Mouse (Mus musculus) macrophage (primary cell): ENCODE measurements at regions not wholly inside any gene's neighbourhood (a gene's known extent, or its start where the extent isn't known, plus 50 kb on each side); places are given as distances from the start of the nearest gene placed in this dataset.

ENCODE experiments used
- H3K27ac ChIP-seq: fragments of 350-480 bp; formaldehyde crosslinking; 2 replicates; pipeline ENCODE4 v1.9.0; 2021
- H3K36me3 ChIP-seq: fragments of 350-480 bp; formaldehyde crosslinking; 2 replicates; pipeline ENCODE4 v1.9.0; 2021; ENCODE audit errors: inconsistent target
- H3K4me3 ChIP-seq: fragments of 350-480 bp; formaldehyde crosslinking; 2 replicates; pipeline ENCODE4 v1.9.0; 2021; ENCODE audit errors: inconsistent target
- H3K79me2 ChIP-seq: fragments of 350-480 bp; formaldehyde crosslinking; 2 replicates; pipeline ENCODE4 v1.9.0; 2021; ENCODE audit errors: inconsistent target
- WGBS: methylation state at CpG from one replicate; pipeline ENCODE4 v1.1.7; 2026; ENCODE audit warnings: inconsistent platforms; ENCODE audit not compliant: missing documents; 5-methylcytosine and 5-hydroxymethylcytosine counted together

DNA sequence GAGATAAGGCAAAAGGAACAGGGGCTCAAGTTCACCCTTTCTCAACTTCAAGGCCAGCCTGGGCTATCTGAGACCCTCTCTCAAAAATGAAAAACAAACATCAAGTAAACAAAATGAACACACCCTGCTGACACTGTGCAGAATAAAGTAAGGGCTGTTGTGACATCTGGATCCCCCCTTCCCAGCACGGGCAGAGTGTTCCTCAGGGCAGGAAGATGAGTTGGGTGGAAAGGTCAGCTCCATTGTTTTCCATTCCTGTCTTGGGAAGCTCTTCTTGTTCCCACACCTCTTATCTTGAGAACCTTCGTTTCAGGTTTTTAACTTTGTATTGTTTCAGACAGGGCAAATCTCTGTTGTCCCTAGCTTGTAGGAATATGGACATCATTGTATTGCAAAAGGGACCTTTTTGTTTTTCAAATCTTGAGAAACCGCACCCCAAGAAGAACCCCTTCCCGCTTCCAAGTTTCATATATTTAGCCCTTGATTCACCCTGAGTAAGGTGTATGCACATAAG, 141.5 kb upstream of the Tgfbr2 start:
- Histone ChIP-seq H3K36me3 (no peaks in the 10 kb centered on the region), H3K4me3 (no peak overlapping the region), H3K27ac (no peak overlapping the region), H3K79me2 (no peaks in the 10 kb centered on the region)
- WGBS, result 100% methylated on average over 4 of the region's 4 CpGs

DNA sequence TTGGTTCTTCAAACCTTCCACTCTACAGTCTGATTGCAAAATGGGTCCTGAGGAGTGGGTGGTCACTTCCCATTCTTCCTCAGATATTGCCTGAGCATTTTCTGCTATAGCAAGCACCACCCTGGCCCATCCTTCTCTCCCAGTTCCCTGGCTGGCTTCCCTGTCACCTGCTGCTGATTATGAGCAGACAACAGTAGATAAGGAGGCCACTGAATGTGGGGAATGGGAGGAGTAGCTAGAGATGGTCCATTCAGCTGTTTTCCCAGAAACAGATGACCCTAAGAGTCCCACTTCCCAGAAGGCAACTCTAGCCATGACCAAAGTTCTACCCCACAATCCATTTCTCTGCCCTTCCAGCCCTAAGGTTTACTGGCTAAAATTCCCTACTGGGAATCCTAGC, 139.6 kb upstream of the Tgfbr2 start:
- H3K4me3 ChIP-seq, result no peak overlapping the region

DNA sequence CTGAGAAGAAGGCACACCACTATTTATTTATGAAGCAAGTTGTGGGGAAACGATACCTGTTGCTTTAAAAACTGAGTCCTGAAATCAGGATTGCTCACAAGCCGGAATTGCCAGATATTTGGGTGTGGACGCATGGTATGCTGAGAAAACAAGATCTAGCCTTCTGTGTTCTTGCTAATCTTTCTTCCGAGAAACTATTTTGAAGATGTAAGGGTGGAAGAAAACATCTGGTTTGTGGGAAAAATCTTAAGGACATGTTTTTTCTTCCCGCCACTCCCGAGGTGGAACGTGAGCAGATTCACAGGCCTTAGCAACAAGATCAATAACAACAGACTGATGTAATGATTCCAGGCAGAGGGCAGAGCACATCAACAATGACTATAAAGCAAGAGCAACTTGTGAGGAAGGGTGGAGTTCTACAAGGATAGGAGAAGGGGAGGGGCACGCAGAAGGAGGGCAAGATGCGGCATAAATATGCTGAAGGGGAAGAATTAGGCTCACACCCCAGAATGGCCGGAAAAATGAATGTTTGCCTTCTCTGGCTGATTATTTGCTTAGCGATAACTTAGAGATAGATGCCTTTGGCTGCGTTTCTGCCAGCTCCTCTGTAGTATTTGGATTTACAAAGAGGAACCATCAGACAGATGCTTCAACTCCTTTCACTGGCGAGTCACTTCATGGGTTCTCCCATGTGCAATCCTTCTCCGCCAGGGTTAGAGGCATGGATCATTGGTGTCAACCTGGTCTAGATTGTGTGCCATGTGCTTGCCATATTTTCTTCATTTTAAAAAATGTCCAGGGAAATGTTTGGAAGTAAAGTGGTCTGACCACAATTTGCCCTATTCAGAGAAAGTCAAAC, 139.0 kb upstream of the Tgfbr2 start:
- no peaks in the 10 kb centered on the region for H3K36me3 ChIP-seq
- H3K79me2 ChIP-seq, result no peaks in the 10 kb centered on the region
- H3K27ac ChIP-seq, result no peak overlapping the region
- H3K4me3 ChIP-seq, result no peak overlapping the region
- WGBS, result 93% methylated on average over 14 of the region's 14 CpGs

More for the DNA sequence above, 139.6 kb upstream of the Tgfbr2 start:
- H3K27ac ChIP-seq, result no peak overlapping the region
- no peaks in the 10 kb centered on the region for H3K36me3 ChIP-seq
- H3K79me2 ChIP-seq, result no peaks in the 10 kb centered on the region

DNA sequence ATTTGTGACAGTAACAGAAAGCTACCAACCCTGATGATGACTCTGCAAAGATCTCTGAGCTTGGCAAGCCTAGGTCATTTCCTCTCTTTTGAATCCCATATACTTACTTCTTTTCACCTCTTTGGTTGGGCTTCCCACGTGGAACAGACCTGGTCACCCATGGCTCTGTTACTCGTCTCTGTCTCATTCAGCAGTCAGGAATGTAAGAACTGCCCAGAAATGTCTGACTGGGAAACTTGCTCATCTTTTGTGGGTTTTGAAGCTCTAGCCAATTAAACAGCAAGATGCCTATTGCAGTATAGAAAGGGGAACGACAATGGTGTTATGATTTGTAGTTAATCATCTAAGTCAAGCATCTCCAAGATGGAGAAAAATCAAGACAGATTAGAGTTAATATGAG, 136.2 kb upstream of the Tgfbr2 start:
- Histone ChIP-seq H3K27ac (no peak overlapping the region), H3K36me3 (no peaks in the 10 kb centered on the region), H3K79me2 (no peaks in the 10 kb centered on the region), H3K4me3 (no peak overlapping the region)
- 74% methylated on average over 3 of the region's 3 CpGs for WGBS

DNA sequence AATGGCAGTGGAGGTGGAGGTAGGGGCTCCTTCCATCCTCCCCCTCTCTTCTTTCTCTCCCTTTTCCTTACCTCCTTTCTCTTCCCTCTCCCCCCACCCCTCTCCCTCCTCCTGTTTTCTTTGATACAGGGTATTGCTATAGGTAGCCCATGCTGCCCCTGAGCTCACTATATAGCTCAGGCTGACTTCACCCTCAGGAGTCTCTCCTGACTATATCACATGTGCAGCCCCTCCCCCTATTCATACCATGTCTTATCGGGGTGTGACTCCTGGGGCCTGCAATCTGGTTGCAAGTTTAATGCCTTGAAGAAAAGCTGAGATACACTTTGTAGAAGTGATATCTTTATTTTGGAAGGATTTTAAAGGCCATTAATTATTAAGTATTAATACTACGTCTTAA, 126.4 kb upstream of the Tgfbr2 start:
- Histone ChIP-seq H3K79me2 (no peaks in the 10 kb centered on the region), H3K4me3 (no peak overlapping the region), H3K27ac (no peak overlapping the region), H3K36me3 (no peaks in the 10 kb centered on the region)
- WGBS, result 96% methylated on average over 2 of the region's 2 CpGs

DNA sequence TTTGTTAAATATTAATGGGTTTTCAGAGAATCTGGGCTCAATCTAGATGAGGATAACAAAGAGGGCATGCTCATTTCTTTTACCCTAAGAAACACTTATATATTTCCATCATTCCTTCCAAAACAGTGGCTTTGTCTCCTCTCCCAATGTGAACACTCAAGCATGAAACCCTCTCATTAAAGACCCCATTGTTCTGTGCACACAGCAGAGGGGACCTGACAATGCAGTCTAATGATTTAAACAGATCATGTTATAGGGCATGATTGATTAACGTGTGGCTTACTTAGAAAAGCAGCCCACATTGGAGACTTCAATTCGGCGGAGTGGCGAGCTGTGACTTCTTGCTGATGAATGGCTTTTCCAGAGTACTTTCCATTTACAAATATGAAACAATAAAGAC, 123.6 kb upstream of the Tgfbr2 start:
- 89% methylated on average over 4 of the region's 4 CpGs for WGBS
- Histone ChIP-seq H3K27ac (no peak overlapping the region), H3K4me3 (no peak overlapping the region), H3K36me3 (no peaks in the 10 kb centered on the region), H3K79me2 (no peaks in the 10 kb centered on the region)

DNA sequence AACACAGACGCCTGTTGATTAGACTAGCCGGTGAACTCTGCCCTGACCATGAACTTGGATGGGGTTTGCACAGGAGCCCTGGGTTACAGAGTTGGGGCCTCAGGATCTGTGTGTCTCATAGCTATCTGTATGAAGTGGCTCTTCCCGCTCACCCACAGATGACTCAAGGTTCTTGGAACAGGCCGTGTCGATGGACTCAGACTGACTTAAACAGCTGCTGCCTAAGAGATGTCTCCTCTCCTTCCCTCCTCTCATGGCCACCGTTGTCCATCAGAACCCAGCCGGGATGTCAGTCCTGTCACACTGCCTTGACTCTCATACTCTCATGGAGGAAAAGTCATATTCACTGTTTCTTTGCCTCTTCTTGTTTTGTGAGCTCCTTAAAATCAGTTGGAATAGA, 121.2 kb upstream of the Tgfbr2 start:
- H3K79me2 ChIP-seq, result no peaks in the 10 kb centered on the region
- H3K27ac ChIP-seq, result no peak overlapping the region
- WGBS, result 92% methylated on average over 7 of the region's 7 CpGs
- no peaks in the 10 kb centered on the region for H3K36me3 ChIP-seq
- no peak overlapping the region for H3K4me3 ChIP-seq

DNA sequence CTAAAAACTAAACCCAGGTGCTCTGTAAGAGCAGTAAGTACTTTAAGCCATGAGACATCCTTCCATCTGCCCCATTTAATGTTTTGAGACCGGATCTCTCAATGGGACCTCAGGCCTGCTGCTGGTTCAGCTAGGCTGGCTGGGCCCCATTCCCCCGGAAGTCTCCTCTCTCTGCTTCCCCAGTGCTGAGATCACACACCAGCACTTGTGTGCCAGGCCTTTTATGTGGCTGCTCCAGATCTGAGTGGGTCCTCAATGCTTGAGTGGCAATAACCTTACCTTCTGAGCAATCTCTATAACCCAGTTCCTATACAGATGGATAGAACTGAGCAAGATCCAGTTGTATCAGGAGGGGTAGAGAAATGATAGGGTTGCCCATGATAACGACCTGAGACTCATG, 118.9 kb upstream of the Tgfbr2 start:
- Histone ChIP-seq H3K27ac (no peak overlapping the region), H3K4me3 (no peak overlapping the region), H3K36me3 (no peaks in the 10 kb centered on the region), H3K79me2 (no peaks in the 10 kb centered on the region)
- WGBS, result 62% methylated on average over 3 of the region's 3 CpGs

DNA sequence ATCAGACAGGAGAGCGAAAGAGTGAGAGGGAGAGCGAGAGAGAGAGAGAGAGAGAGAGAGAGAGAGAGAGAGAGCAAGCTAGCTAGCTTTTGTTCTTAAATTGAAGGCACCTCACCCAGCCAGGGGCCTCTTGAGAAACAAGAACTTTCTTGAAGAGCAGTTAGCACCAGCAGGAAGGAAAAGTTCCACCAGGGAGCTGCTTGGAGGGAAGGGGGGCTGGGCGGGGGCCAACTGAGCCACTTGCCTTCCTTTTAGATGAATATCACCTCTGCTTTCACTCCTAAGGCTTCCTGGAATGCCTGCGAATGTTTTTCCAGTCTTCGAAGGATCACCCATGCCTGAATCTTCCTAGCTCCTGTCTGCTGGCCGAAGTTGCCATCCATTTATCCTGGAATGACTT, 118.0 kb upstream of the Tgfbr2 start:
- H3K27ac ChIP-seq, result no peak overlapping the region
- 33% methylated on average over 6 of the region's 6 CpGs for WGBS

DNA sequence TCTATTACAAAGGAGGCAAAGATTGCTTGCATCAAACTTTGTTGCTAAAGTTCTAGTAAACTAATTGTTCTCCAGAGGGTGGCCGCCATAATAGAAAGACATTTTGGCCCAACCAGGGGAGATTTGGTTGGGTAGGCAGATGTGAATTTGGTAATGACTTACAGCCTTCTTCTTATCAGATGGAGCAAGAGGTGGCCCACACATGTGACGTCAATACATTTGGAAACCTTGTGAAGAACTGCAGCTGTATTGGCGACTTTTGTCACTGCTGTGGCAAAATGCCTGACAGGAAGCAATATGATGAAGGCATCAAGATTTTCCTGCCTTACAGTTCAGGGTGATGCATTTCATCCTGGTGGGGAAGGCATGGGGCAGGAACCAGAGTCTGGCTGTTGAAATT, 116.5 kb upstream of the Tgfbr2 start:
- H3K36me3 ChIP-seq, result no peaks in the 10 kb centered on the region
- no peak overlapping the region for H3K27ac ChIP-seq
- H3K4me3 ChIP-seq, result no peak overlapping the region
- H3K79me2 ChIP-seq, result no peaks in the 10 kb centered on the region
- 78% methylated on average over 3 of the region's 3 CpGs for WGBS

More for the DNA sequence above, 118.0 kb upstream of the Tgfbr2 start:
- H3K4me3 ChIP-seq, result no peak overlapping the region
- no peaks in the 10 kb centered on the region for H3K79me2 ChIP-seq
- H3K36me3 ChIP-seq, result no peaks in the 10 kb centered on the region

DNA sequence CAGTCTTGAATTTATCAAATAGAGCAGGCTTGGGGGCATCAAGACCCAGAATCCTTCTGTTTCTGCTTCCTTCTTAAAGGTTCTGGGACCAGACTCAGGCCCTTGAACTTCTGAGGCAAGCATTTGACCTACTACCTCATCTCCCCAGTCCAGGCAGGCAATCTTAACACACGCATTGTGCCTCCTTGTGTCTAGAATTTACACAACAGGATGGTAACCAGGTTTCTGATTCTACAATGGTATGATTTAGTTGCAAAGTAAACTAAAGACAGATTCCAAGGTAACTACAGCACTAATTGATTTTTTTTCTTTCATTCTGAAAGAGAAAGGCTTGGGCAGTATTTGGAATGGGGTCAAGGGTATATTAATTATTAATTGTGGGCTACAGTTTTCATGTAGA, 115.7 kb upstream of the Tgfbr2 start:
- H3K36me3 ChIP-seq, result no peaks in the 10 kb centered on the region
- H3K27ac ChIP-seq, result no peak overlapping the region
- no peak overlapping the region for H3K4me3 ChIP-seq
- WGBS, result 100% methylated on average over 1 of the region's 1 CpGs
- no peaks in the 10 kb centered on the region for H3K79me2 ChIP-seq

DNA sequence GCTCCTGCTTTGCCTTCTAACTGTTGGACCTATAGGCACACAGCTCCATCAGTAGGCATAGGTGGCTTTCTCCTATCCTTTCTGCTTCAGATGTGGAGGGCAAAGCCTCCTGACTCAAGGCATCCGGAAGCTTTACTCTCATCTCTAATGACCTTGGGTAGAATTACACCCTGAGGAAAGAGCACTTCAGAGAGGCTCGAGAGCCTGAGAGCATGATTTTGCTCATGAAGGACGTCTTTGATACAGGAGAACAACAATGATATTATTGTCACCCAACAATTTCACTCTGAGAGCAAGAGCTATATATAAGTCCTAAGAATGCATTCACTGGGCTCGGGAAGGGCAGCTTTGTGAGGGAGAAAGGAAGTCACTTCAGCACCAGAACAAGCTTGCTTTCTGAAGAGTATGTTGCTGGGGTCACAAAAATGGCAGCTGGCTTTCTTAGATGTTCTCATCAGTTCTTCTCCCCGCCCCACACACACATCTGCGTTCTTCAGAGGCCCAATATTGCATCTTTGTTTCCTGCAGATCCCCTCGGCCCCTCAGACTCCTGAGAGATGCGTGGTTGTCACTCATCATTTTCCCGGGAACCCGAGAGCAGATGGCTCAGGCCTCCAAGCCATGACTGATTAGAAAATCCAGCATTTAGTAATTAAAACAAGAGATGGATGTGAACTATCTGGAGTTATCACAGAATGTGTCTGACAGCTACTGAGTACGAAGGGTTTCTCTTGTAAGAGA, 110.7 kb upstream of the Tgfbr2 start:
- no peaks in the 10 kb centered on the region for H3K79me2 ChIP-seq
- H3K36me3 ChIP-seq, result no peaks in the 10 kb centered on the region
- WGBS, result 97% methylated on average over 10 of the region's 11 CpGs
- H3K27ac ChIP-seq, result no peak overlapping the region
- no peak overlapping the region for H3K4me3 ChIP-seq

DNA sequence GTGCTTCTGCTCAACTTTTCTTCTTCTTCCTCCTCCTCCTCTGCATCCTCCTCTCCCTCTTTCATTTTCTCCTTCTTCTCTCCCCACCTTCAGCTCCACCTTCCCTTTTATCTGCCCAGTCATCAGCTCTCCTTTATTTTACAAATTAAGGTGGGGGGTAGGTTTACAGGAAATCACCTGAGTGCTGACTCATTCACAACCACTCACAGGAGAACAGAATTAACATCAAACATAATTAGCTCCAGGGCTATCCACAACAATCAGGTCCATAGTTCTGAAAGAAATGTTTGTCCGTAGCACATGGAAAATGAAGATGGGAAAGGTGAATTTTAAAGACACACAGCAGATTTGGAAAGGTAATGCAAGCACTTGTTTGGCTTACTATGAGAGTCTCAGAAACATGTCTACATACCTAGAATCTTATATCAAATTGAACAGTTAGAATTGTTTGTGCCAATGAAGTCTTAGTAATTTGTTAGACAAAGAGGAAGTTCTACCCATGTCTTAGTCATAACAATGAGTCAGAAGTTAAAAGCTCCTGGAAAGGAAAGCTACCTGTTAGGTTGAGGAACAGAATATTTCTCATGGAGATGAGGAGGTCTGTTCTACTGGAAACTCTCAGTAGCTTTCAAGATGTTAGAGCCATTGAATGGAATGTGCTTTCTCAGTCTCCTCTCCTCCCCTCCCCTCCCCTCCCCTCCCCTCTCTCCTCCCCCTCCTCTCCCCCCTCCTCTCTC, 108.8 kb upstream of the Tgfbr2 start:
- 93% methylated on average over 1 of the region's 1 CpGs for WGBS
- H3K4me3 ChIP-seq, result no peak overlapping the region
- no peak overlapping the region for H3K27ac ChIP-seq
- no peaks in the 10 kb centered on the region for H3K36me3 ChIP-seq
- H3K79me2 ChIP-seq, result no peaks in the 10 kb centered on the region

DNA sequence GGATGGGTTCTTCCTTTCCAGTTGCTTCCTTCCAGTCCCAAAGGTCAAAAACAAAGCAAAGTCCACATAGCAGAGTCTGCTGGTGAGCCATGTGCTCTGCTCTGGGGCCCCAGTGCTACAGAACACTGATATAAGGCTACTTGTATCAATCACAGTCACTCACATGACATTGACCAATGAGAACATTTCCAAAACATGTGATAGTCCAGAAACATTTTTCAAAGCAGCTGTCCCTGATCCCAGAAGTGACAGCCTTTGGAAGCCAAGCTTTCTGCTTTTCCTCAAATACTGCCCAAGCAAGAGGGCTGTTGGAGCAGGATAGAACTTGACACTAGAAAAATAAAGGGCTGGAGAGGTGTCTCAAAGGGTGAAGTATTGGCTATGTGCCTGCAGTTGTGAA, 106.5 kb upstream of the Tgfbr2 start:
- H3K27ac ChIP-seq, result no peak overlapping the region
- H3K79me2 ChIP-seq, result no peaks in the 10 kb centered on the region
- H3K36me3 ChIP-seq, result no peaks in the 10 kb centered on the region
- H3K4me3 ChIP-seq, result no peak overlapping the region

DNA sequence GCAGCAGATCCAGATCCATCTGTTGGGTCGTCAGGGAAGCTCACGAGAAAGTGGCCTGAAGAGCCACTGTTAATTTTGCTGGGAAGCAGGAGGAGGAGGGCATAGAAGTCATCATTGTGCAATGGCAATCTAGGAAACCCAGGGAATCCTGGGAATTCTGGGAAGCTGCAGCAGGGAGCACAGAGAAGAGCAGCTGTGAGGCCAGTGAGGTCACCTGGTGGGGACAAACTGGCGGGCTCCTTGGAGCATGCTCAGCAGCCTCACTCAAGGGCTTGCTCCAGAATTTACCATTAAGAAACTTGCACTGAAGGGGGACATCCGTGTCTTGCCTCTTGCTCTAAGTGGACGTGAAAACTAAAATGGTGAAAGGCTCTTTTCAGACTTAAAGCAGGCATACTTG, 105.0 kb upstream of the Tgfbr2 start:
- H3K27ac ChIP-seq, result no peak overlapping the region
- WGBS, result 91% methylated on average over 5 of the region's 5 CpGs
- no peak overlapping the region for H3K4me3 ChIP-seq
- H3K36me3 ChIP-seq, result no peaks in the 10 kb centered on the region
- H3K79me2 ChIP-seq, result no peaks in the 10 kb centered on the region
